In the genomic region with DNA sequence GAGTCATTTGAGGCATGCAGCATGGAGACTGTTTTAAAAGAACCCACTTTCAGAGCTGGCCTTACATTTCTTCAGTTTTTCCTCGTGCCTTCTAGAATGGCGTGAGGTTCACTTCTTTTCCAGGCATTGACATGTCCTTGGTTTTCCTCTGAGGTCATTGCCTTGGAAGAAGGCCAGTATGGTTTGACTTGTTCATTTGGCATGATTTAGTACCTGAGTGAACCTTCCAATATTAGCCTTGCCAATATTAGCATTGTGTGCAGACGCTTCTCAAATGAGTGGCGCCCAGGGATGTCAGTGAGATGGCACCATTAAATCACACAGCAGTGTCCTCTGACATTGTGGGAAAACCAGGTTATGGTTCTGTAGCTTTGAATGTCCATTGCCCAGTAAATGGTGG, we compare ENCODE assay signal across 12 mouse cellular contexts.
DNase-seq lines count a peak whose midpoint lies in the region.
"Had no signal": no experiment of that assay in that cellular context is flagged by ENCODE, and none has a peak within 500 bp of the region (broad histone marks: within the 10 kb centered on the region; RNA-seq: fewer than 3 reads in every experiment).

No protein-coding gene starts in this region.

- peak; percentile 32 to 44 for DNase-seq in cerebellum, postnatal 10 days
- DNase-seq in cerebellum, adult 11-12 months, result no peak
- peak; percentile 5 for DNase-seq in heart, postnatal 4 days
- DNase-seq in heart, adult 11 months, result no peak
- peak; percentile 36 for DNase-seq in adrenal gland, postnatal 10 days
- peak; percentile 18 to 55 for DNase-seq in adrenal gland, postnatal 36 days
- DNase-seq in spleen, postnatal 10 days (ENCODE audit: low spot score in 2 of 2), result no peak
- DNase-seq: cerebellum, adult 2 months; cerebellum, postnatal 36 days; forebrain, postnatal 0 days; gastrocnemius, postnatal 14 days; heart, postnatal 36 days had no signal

Comparison
In these comparisons a context has a peak if more than half of its experiments do, and no peak if none do; other contexts are left out.
1. DNase-seq: peak in cerebellum, postnatal 10 days (2 of 2), heart, postnatal 4 days (single experiment), adrenal gland, postnatal 10 days (single experiment) and adrenal gland, postnatal 36 days (2 of 2); none in cerebellum, adult 11-12 months (single experiment), heart, adult 11 months (single experiment) and spleen, postnatal 10 days (0 of 2).